Mouse (Mus musculus) hindbrain, embryonic 12.5 days (tissue): Measurements from ENCODE around the gene Ms4a4c. TPM values are rescaled to one million over a fixed set of nuclear protein-coding genes. Genes with fewer than 3 reads are reported as not detected.
"Not testable (repeated sequence)": the region's sequence is repeated elsewhere in the genome, so short reads cannot be mapped to it uniquely, and the experiment has no call there.

ENCODE experiments used
- ATAC-seq: fragments of 200-750 bp; cut with Nextera tagmentation; 2 replicates; pipeline ENCODE4 v1.8.0; 2017; ENCODE audit warnings: moderate TSS enrichment; ENCODE audit not compliant: low FRiP score
- H3K27ac ChIP-seq: fragments of 300-500 bp; sonication (generic); 2 replicates; pipeline ENCODE4 v1.5.1; 2016; ENCODE audit warnings: mild to moderate bottlenecking
- H3K27me3 ChIP-seq: fragments of 300-500 bp; sonication (generic); 2 replicates; pipeline ENCODE4 v1.6.1; 2016; ENCODE audit warnings: mild to moderate bottlenecking
- H3K36me3 ChIP-seq: fragments of 300-500 bp; sonication (generic); 2 replicates; pipeline ENCODE4 v1.6.1; 2016; ENCODE audit warnings: mild to moderate bottlenecking
- H3K4me1 ChIP-seq: fragments of 300-500 bp; sonication (generic); 2 replicates; pipeline ENCODE4 v1.6.1; 2016
- H3K4me2 ChIP-seq: fragments of 300-500 bp; sonication (generic); replicated peaks from 2 replicates; pipeline ENCODE4 v1.6.1; 2016; ENCODE audit warnings: mild to moderate bottlenecking
- H3K4me3 ChIP-seq: fragments of 300-500 bp; sonication (generic); 2 replicates; pipeline ENCODE4 v1.5.1; 2016; ENCODE audit warnings: mild to moderate bottlenecking
- H3K9ac ChIP-seq: fragments of 300-500 bp; sonication (generic); 2 replicates; pipeline ENCODE4 v1.6.1; 2016; ENCODE audit warnings: mild to moderate bottlenecking, moderate library complexity
- H3K9me3 ChIP-seq: fragments of 300-500 bp; sonication (generic); replicated peaks from 2 replicates; pipeline ENCODE4 v1.6.1; 2016; ENCODE audit warnings: mild to moderate bottlenecking
- whole genome bisulfite sequencing: fragments of 180-500 bp; shearing (Covaris S2); methylation state at CpG from one replicate; pipeline ENCODE4 v1.1.7; 2016; 5-methylcytosine and 5-hydroxymethylcytosine counted together
- polyA plus RNA-seq: library from polyadenylated mRNA; unstranded; fragments of >200 nt; fragmentation: Nextera tagmentation; extraction: Ambion mirVana; gene quantifications from 2 replicates; pipeline ENCODE4 v1.2.1, GENCODE M21; 2016

The Ms4a4c gene
- polyA plus RNA-seq, 1 experiment from 2014 or later: not detected

DNA sequence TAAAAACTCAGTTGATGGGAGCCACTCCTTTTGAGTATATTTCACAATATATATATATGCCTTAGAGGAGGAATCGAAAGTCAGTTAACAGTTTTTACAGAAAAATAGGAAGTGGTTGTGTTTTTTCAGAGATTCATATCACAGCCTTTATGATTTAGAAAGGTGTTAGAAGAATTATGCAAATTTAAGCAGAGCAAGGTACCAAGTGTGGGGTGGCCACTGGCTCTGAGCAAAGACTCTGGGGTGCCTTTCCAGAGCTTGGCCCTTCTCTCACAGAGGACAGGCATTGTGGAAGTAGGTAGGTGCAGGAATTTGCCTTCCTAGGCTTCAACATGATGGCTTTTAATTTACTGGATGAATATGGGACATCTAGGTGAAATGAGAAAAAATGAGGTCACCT lies 7.1 kb downstream of the Ms4a4c start:
- Histone ChIP-seq H3K9ac (no peak overlapping the region), H3K4me1 (no peaks in the 10 kb centered on the region), H3K27ac (no peak overlapping the region), H3K9me3 (no peaks in the 10 kb centered on the region), H3K36me3 (no peaks in the 10 kb centered on the region), H3K4me2 (no peak overlapping the region), H3K4me3 (no peak overlapping the region), H3K27me3 (no peaks in the 10 kb centered on the region)
- ATAC-seq: no peak
- WGBS: 83% methylated on average over 1 of the region's 1 CpGs

DNA sequence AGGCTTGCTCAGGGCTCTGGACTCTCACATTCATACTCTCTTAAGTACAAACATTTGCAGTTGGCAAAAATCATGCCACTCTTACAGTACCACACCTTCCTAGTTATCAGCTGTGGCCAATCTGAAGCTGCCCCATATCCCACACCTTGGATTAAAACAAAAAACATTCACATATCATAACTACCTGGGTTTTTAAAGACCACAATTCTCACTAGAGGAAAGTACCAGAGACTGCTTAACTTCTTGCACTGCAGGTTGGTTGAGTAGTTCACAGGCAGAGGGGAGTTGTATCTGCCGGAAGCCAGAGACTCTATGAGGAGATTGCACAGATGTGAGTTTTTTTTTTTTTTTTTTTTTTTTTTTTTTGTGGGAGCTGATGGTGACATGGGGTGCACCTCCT lies 9.5 kb downstream of the Ms4a4c start:
- 91% methylated on average over 1 of the region's 1 CpGs for WGBS
- ATAC-seq: no peak
- H3K27me3 ChIP-seq: no peaks in the 10 kb centered on the region

DNA sequence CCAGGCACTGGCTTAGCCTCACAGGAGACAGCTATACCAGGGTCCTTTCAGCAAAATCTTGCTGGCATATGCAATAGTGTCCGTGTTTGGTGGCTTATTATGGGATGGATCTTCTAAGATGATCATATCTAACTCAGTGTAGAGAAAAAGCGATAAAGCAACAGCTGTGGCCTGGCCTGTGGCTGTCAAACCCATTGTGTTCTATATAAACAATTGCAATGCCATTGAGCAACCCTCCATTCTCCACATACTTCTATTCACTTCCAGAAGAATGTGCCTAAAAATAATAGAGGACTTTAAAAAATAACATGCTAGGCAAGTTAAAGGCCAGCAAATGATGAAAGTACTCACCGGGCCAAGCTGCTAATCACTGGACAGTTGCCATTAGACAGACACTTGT lies 11.0 kb downstream of the Ms4a4c start:
- ATAC-seq: no peak
- no peak overlapping the region for H3K27ac ChIP-seq
- H3K9me3 ChIP-seq: no peaks in the 10 kb centered on the region
- 81% methylated on average over 3 of the region's 3 CpGs for WGBS
- no peaks in the 10 kb centered on the region for H3K27me3 ChIP-seq
- H3K9ac ChIP-seq: no peak overlapping the region
- H3K4me2 ChIP-seq: no peak overlapping the region
- no peaks in the 10 kb centered on the region for H3K36me3 ChIP-seq
- H3K4me3 ChIP-seq: no peak overlapping the region
- no peaks in the 10 kb centered on the region for H3K4me1 ChIP-seq

More for the DNA sequence above, 9.5 kb downstream of the Ms4a4c start:
- Histone ChIP-seq H3K4me1 (no peaks in the 10 kb centered on the region), H3K4me3 (no peak overlapping the region), H3K9ac (no peak overlapping the region), H3K9me3 (no peaks in the 10 kb centered on the region), H3K27ac (no peak overlapping the region), H3K4me2 (no peak overlapping the region), H3K36me3 (no peaks in the 10 kb centered on the region)

DNA sequence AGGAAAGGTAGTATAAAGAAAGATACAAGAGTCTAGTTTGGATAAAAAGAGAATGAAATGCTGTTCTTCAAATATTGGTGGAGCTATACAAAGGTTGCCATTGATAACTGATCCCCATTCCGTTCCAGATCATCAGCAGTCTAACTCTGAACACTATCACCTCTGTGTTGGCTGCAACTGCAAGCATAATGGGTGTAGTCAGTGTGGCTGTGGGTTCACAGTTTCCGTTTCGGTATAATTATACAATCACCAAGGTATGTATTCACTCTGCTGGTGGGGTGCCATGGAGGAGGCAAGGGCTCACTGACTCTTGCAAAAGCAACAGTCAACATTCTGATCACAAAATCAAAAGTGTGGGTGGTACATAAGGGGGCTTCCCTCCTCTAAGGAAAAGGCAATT lies 14.3 kb downstream of the Ms4a4c start:
- H3K27ac ChIP-seq, H3K4me1 ChIP-seq, H3K36me3 ChIP-seq, H3K27me3 ChIP-seq, H3K9ac ChIP-seq, ATAC-seq, H3K4me3 ChIP-seq, H3K4me2 ChIP-seq, H3K9me3 ChIP-seq: not testable (repeated sequence)
- 71% methylated on average over 3 of the region's 3 CpGs for WGBS

DNA sequence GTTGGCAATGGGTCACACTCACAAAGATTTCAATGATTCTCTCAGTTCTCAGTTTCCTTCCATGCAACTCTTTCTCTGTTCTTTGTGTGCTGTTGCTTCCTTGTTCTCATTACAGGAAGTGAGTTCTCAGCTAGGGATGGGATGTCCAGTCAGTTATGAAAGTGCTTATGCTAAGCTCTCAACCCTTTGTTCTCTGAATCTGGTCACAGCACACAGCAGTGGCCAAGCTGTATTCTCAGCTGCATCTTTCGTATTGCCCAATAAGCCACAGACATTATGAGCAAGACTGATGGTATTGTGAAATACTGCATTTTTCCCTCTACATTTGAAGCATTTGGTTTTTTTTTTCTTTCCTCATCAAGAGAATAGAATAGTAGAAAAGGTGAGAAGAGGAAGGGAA lies 26.6 kb downstream of the Ms4a4c start:
- not testable (repeated sequence) for H3K27ac ChIP-seq, ATAC-seq, H3K9ac ChIP-seq, H3K9me3 ChIP-seq, H3K36me3 ChIP-seq, H3K4me2 ChIP-seq, H3K4me3 ChIP-seq, H3K27me3 ChIP-seq, H3K4me1 ChIP-seq
- WGBS: 88% methylated on average over 1 of the region's 1 CpGs

DNA sequence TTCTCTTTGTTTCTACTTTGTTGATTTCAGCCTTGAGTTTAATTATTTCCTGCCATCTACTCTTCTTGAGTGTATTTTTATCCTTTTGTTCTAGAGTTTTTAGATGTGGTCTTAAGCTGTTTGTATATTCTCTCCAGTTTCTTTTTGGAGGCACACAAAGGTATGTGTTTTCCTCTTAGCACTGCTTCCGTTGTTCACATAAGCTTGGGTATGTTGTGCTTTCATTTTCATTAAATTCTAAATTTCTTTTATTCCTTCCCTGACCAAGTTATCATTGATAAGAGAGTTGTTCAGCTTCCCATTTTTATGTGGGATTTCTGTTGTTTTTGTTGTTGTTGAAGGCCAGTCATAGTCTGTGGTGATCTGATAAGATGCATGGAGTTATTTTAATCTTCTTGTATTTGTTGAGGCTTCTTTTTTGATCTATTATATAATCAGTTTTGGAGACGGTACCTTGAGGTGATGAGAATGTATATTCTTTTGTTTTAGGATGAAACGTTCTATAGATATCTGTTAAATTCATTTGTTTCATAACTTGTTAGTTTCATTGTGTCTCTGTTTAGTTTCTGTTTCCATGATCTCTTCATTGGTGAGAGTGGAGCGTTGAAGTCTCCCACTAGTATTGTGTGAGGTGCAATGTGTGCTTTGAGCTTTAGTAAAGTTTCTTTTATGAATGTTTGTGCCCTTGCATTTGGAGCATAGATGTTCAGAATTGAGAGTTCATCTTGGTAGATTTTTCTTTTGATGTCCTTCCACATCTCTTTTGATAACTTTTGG lies 30.7 kb downstream of the Ms4a4c start:
- 93% methylated on average over 4 of the region's 4 CpGs for WGBS

DNA sequence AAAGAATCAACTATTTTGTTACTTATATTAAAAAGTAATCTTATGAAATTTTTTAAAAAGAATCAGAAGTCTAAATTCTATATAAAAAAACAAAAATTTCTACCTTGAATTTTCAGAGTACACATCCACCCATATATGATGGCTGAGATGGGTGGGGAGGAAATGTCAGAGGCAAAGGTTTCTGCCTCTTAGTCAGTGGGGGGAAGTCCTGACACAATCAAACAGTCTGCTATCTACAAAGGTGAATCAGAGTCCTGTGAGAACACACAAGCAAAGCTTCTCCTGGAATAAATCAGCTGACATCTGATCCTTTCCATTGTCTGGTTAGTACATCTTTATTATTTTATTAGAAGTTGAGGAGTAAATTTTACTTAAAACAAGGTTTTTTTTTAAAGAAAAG lies 38.8 kb downstream of the Ms4a4c start, which contains the start of gene Ms4a4b:
Ms4a4b (plus strand) TSS at position 216 of the 400 bp plus-strand sequence.
- H3K27me3 ChIP-seq: no peaks in the 10 kb centered on the region
- no peak for ATAC-seq
- H3K36me3 ChIP-seq: no peaks in the 10 kb centered on the region
- H3K27ac ChIP-seq: no peak within 1 kb of the TSS
- H3K9me3 ChIP-seq: no peaks in the 10 kb centered on the region
- no peak within 1 kb of the TSS for H3K4me2 ChIP-seq
- no peaks in the 10 kb centered on the region for H3K4me1 ChIP-seq
- no peak within 1 kb of the TSS for H3K9ac ChIP-seq
- H3K4me3 ChIP-seq: no peak within 1 kb of the TSS

More for the DNA sequence above, 30.7 kb downstream of the Ms4a4c start:
- no peak overlapping the region for H3K9ac ChIP-seq
- H3K4me2 ChIP-seq: no peak overlapping the region
- H3K27ac ChIP-seq: no peak overlapping the region
- H3K36me3 ChIP-seq: no peaks in the 10 kb centered on the region
- H3K27me3 ChIP-seq: no peaks in the 10 kb centered on the region
- no peak for ATAC-seq
- H3K4me1 ChIP-seq: no peaks in the 10 kb centered on the region
- H3K9me3 ChIP-seq: no peaks in the 10 kb centered on the region
- no peak overlapping the region for H3K4me3 ChIP-seq

DNA sequence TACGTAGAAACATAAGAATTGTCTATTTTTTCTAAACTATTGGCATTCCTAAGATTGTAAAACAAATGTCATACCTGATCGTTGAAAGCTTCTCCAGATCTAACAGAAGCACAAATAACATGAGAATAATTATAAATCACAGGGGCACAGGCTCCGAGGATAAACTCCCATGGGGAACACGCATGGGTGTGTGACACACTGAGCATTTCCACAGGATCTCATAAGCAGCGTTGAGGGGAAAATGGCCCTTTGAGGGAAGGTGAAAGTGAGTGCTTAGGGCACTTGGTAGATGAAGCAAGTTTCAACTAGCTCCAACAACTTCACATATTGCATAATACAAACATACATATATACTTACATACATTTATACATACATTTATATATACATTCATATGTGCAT lies 39.4 kb downstream of the Ms4a4c start:
- no peak overlapping the region for H3K4me2 ChIP-seq
- no peak overlapping the region for H3K4me3 ChIP-seq
- WGBS: 84% methylated on average over 5 of the region's 5 CpGs
- no peak overlapping the region for H3K9ac ChIP-seq
- H3K27me3 ChIP-seq: no peaks in the 10 kb centered on the region
- no peaks in the 10 kb centered on the region for H3K4me1 ChIP-seq
- H3K36me3 ChIP-seq: no peaks in the 10 kb centered on the region
- H3K27ac ChIP-seq: no peak overlapping the region
- no peak for ATAC-seq
- H3K9me3 ChIP-seq: no peaks in the 10 kb centered on the region

DNA sequence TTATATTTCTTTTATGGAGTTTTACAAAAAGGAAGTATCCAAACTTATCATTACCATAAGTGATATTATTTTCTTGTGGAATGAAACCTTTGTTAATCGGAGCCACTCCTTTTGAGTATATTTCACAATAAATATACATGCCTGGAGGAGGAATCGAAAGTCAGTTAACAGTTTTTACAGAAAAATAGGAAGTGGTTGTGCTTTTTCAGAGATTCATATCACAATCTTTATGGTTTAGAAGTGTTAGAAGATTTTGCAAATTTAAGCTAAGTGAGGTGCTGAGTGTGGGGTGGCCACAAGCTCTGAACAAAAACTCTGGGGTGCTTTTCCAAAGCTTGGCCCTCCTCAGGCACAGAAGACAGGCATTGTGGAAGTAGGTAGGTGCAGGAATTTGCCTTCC lies 42.7 kb downstream of the Ms4a4c start:
- no peak overlapping the region for H3K4me2 ChIP-seq
- H3K9ac ChIP-seq: no peak overlapping the region
- H3K27me3 ChIP-seq: no peaks in the 10 kb centered on the region
- no peak overlapping the region for H3K4me3 ChIP-seq
- H3K4me1 ChIP-seq: no peaks in the 10 kb centered on the region
- ATAC-seq: no peak
- no peaks in the 10 kb centered on the region for H3K9me3 ChIP-seq
- H3K27ac ChIP-seq: no peak overlapping the region
- 89% methylated on average over 2 of the region's 2 CpGs for WGBS
- no peaks in the 10 kb centered on the region for H3K36me3 ChIP-seq

DNA sequence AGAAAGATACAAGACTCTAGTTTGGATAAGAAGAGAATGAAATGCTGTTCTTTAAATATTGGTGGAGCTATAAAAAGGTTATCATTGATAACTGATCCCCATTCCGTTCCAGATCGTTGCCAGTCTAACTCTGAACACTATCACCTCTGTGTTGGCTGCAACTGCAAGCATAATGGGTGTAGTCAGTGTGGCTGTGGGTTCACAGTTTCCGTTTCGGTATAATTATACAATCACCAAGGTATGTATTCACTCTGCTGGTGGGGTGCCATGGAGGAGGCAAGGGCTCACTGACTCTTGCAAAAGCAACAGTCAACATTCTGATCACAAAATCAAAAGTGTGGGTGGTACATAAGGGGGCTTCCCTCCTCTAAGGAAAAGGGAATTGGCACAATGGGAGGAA lies 54.5 kb downstream of the Ms4a4c start:
- H3K9ac ChIP-seq, H3K36me3 ChIP-seq, ATAC-seq, H3K4me1 ChIP-seq, H3K4me2 ChIP-seq, H3K27ac ChIP-seq, H3K27me3 ChIP-seq, H3K4me3 ChIP-seq, H3K9me3 ChIP-seq: not testable (repeated sequence)
- WGBS: 81% methylated on average over 4 of the region's 4 CpGs

DNA sequence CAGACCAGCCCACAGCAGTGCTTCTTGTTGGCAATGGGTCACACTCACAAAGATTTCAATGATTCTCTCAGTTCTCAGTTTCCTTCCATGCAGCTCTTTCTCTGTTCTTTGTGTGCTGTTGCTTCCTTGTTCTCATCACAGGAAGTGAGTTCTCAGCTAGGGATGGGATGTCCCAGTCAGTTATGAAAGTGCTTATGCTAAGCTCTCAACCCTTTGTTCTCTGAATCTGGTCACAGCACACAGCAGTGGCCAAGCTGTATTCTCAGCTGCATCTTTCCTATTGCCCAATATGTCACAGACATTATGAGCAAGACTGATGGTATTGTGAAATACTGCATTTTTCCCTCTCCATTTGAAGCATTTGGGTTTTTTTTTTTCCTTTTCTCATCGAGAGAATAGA lies 60.2 kb downstream of the Ms4a4c start:
- not testable (repeated sequence) for ATAC-seq, H3K27ac ChIP-seq, H3K36me3 ChIP-seq, H3K27me3 ChIP-seq, H3K9me3 ChIP-seq, H3K9ac ChIP-seq, H3K4me1 ChIP-seq, H3K4me2 ChIP-seq, H3K4me3 ChIP-seq
- 58% methylated on average over 1 of the region's 1 CpGs for WGBS

DNA sequence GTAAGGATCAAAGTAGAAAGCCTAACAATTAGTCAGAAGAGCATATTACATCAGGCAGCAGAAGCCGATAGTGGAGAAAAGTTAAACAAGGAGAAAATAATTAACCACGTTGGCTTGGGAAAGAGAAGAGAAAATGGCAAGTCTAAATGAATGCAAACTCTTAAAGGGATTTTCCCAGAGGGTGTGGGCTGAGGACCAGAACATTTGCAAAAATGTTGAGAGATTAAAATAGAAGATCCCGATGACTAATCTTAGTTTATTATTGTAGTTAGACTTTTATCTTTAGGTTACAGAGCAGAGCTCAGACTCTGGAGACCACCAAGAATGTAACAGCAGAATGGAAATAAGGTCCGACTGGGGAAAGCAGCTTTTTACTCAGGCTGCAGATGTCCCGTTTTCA lies 61.9 kb downstream of the Ms4a4c start:
- H3K9ac ChIP-seq: no peak overlapping the region
- ATAC-seq: no peak
- H3K4me1 ChIP-seq: no peaks in the 10 kb centered on the region
- H3K36me3 ChIP-seq: no peaks in the 10 kb centered on the region
- no peaks in the 10 kb centered on the region for H3K9me3 ChIP-seq
- H3K4me3 ChIP-seq: no peak overlapping the region
- no peak overlapping the region for H3K27ac ChIP-seq
- H3K27me3 ChIP-seq: no peaks in the 10 kb centered on the region
- no peak overlapping the region for H3K4me2 ChIP-seq
- 82% methylated on average over 5 of the region's 5 CpGs for WGBS

DNA sequence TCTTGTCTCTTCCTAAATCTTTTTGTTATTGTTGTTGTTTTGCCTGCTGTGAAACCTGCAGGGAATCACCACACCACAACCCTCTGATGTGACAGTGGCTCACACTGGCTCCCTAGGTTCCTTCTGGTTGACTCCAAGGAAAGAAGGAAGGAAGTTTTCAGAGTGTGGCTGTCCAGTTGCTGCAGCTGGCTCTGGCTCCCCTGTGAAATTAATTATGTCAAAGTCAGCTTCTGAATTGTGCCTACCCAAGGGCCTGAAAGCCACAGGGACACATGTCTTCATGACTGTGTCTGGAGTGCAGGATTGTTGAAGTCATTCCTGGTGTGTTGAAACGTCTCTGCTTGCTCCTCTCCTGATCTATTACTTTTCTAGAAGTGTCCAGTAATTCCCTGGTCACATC lies 63.8 kb downstream of the Ms4a4c start:
- ATAC-seq, H3K36me3 ChIP-seq, H3K4me1 ChIP-seq, H3K27ac ChIP-seq, H3K4me3 ChIP-seq, H3K4me2 ChIP-seq, H3K9me3 ChIP-seq, H3K9ac ChIP-seq, H3K27me3 ChIP-seq: not testable (repeated sequence)
- 68% methylated on average over 1 of the region's 1 CpGs for WGBS
